Mouse (Mus musculus) forebrain, embryonic 16.5 days (tissue): Measurements from ENCODE around the gene H2-T24. TPM values are rescaled to one million over a fixed set of nuclear protein-coding genes. Genes with fewer than 3 reads are reported as not detected.

Experiments
- ATAC-seq: fragments of 200-750 bp; cut with Nextera tagmentation; 2 replicates; pipeline ENCODE4 v1.8.0; 2017; ENCODE audit warnings: mild to moderate bottlenecking, moderate library complexity
- H3K27ac ChIP-seq: fragments of 300-500 bp; sonication (generic); 2 replicates; pipeline ENCODE4 v1.5.1; 2014; ENCODE audit warnings: low read length, control low read depth
- H3K27me3 ChIP-seq: fragments of 300-500 bp; sonication (generic); replicated peaks from 2 replicates; pipeline ENCODE4 v1.6.1; 2014; ENCODE audit warnings: low read length; ENCODE audit not compliant: control insufficient read depth, insufficient read depth
- H3K36me3 ChIP-seq: fragments of 300-500 bp; sonication (generic); 2 replicates; pipeline ENCODE4 v1.6.1; 2014; ENCODE audit not compliant: control insufficient read depth, insufficient read depth
- H3K4me1 ChIP-seq: fragments of 300-500 bp; sonication (generic); replicated peaks from 2 replicates; pipeline ENCODE4 v1.6.1; 2014; ENCODE audit warnings: low read length; ENCODE audit not compliant: control insufficient read depth, insufficient read depth
- H3K4me2 ChIP-seq: fragments of 300-500 bp; sonication (generic); 2 replicates; pipeline ENCODE4 v1.6.1; 2014; ENCODE audit warnings: mild to moderate bottlenecking, low read length, control low read depth
- H3K4me3 ChIP-seq: fragments of 300-500 bp; sonication (generic); replicated peaks from 2 replicates; pipeline ENCODE4 v1.5.1; 2014; ENCODE audit warnings: mild to moderate bottlenecking, low read length, control low read depth
- H3K9ac ChIP-seq: fragments of 300-500 bp; sonication (generic); replicated peaks from 2 replicates; pipeline ENCODE4 v1.6.1; 2014; ENCODE audit warnings: low read depth, low read length, control low read depth
- H3K9me3 ChIP-seq: fragments of 300-500 bp; sonication (generic); 2 replicates; pipeline ENCODE4 v1.6.1; 2016; ENCODE audit warnings: low read length; ENCODE audit not compliant: control insufficient read depth
- WGBS: fragments of 180-500 bp; shearing (Covaris S2); extraction: QIAGEN DNeasy Blood & Tissue Kit; methylation state at CpG from one replicate; pipeline ENCODE4 v1.1.7; 2014; 5-methylcytosine and 5-hydroxymethylcytosine counted together
- polyA plus RNA-seq: library from polyadenylated mRNA; unstranded; fragments of >200 nt; fragmentation: Nextera tagmentation; extraction: Ambion mirVana; gene quantifications from 2 replicates; pipeline ENCODE4 v1.2.1, GENCODE M21; 2015

The H2-T24 gene
- polyA plus RNA-seq, 1 experiment from 2014 or later = 6.4 TPM

- H3K4me1 ChIP-seq = no peaks in the 10 kb centered on the region
- H3K27me3 ChIP-seq = no peaks in the 10 kb centered on the region
- no peaks in the 10 kb centered on the region for H3K36me3 ChIP-seq
- no peak overlapping the region for H3K4me3 ChIP-seq
- H3K9ac ChIP-seq = no peak overlapping the region
- H3K9me3 ChIP-seq = no peaks in the 10 kb centered on the region
- H3K27ac ChIP-seq = no peak overlapping the region
- H3K4me2 ChIP-seq = no peak overlapping the region
- ATAC-seq = no peak
- WGBS = 92% methylated on average over 4 of the region's 4 CpGs
Observed at GRCm38 (mm10) chr17:36025901-36026300, 5.5 kb upstream of the H2-T24 start.

GRCm38 (mm10) chr17:36025197-36025596, 4.8 kb upstream of the H2-T24 start:
- WGBS = 64% methylated on average over 5 of the region's 5 CpGs
- Histone ChIP-seq H3K4me1 (no peaks in the 10 kb centered on the region), H3K27ac (no peak overlapping the region), H3K9ac (no peak overlapping the region), H3K36me3 (no peaks in the 10 kb centered on the region), H3K9me3 (no peaks in the 10 kb centered on the region), H3K4me3 (no peak overlapping the region), H3K4me2 (no peak overlapping the region), H3K27me3 (no peaks in the 10 kb centered on the region)
- ATAC-seq = no peak

- ATAC-seq = no peak
- no peak overlapping the region for H3K4me2 ChIP-seq
- no peak overlapping the region for H3K9ac ChIP-seq
- no peaks in the 10 kb centered on the region for H3K4me1 ChIP-seq
- no peaks in the 10 kb centered on the region for H3K36me3 ChIP-seq
- H3K9me3 ChIP-seq = no peaks in the 10 kb centered on the region
- H3K4me3 ChIP-seq = no peak overlapping the region
- H3K27me3 ChIP-seq = no peaks in the 10 kb centered on the region
- no peak overlapping the region for H3K27ac ChIP-seq
- 63% methylated on average over 9 of the region's 9 CpGs for WGBS
Observed at GRCm38 (mm10) chr17:36023710-36024654, 3.6 kb upstream of the H2-T24 start.

- Histone ChIP-seq H3K27ac (no peak overlapping the region), H3K9me3 (no peaks in the 10 kb centered on the region), H3K9ac (no peak overlapping the region), H3K4me2 (no peak overlapping the region), H3K4me1 (no peaks in the 10 kb centered on the region), H3K27me3 (no peaks in the 10 kb centered on the region), H3K36me3 (no peaks in the 10 kb centered on the region), H3K4me3 (no peak overlapping the region)
- 92% methylated on average over 6 of the region's 6 CpGs for WGBS
- no peak for ATAC-seq
Observed at GRCm38 (mm10) chr17:36022922-36023321, 2.6 kb upstream of the H2-T24 start.

DNA sequence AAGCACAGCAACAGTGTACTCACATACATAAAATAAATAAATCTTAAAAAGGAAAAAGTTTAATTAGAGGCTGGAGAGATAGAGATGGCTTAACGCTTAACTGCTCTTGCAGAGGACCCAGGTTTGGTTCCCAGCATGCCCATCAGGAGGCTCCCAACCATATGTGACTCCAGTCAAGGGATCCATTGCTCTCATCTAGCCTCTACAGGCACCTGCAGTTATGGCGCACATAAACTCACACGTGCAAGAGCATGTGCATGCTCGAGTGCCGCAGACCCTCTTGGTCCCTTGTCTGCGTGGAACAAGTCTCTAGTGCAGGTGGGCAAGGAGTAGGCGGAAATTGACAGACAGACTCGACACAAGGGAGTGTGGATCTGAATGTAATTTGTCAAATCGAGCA, 1.7 kb upstream of the H2-T24 start:
- Histone ChIP-seq H3K4me3 (no peak overlapping the region), H3K36me3 (no peaks in the 10 kb centered on the region), H3K4me1 (no peaks in the 10 kb centered on the region), H3K4me2 (no peak overlapping the region), H3K27ac (no peak overlapping the region), H3K9ac (no peak overlapping the region), H3K27me3 (no peaks in the 10 kb centered on the region), H3K9me3 (no peaks in the 10 kb centered on the region)
- WGBS = 94% methylated on average over 9 of the region's 9 CpGs
- no peak for ATAC-seq

- Histone ChIP-seq H3K27ac (no peak overlapping the region), H3K27me3 (no peaks in the 10 kb centered on the region), H3K4me2 (no peak overlapping the region), H3K4me3 (no peak overlapping the region), H3K4me1 (no peaks in the 10 kb centered on the region), H3K9ac (no peak overlapping the region), H3K9me3 (no peaks in the 10 kb centered on the region), H3K36me3 (no peaks in the 10 kb centered on the region)
- WGBS = 89% methylated on average over 1 of the region's 1 CpGs
- ATAC-seq = no peak
Observed at GRCm38 (mm10) chr17:36021309-36021708, 949 bp upstream of the H2-T24 start.

DNA sequence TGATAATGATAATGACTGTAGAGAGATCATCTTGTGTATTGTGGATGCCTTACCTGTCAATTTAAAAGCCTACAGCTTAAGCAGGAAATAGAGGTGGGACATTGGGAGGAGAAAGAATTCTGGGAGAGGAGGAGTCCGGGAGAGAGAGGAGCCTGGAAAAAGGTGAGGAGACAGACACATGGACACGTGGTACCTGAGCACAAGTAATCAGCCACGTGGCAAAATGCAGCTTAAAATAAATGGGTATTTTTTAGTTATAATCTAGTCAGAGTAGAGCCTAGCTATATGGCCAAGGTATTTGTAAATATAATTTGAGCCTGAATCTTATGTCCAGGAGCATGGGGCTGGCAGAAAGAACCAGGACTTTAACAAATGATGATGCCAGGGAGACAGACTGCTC, 841 bp downstream of the H2-T24 start:
- H3K4me3 ChIP-seq = no peak overlapping the region
- ATAC-seq = no peak
- no peak overlapping the region for H3K27ac ChIP-seq
- H3K27me3 ChIP-seq = no peaks in the 10 kb centered on the region
- no peak overlapping the region for H3K4me2 ChIP-seq
- H3K9me3 ChIP-seq = no peaks in the 10 kb centered on the region
- 61% methylated on average over 3 of the region's 3 CpGs for WGBS
- H3K4me1 ChIP-seq = no peaks in the 10 kb centered on the region
- peaks cover 7% of the 10 kb centered on the region for H3K36me3 ChIP-seq
- no peak overlapping the region for H3K9ac ChIP-seq

GRCm38 (mm10) chr17:36018979-36019378, 1.4 kb downstream of the H2-T24 start:
- 71% methylated on average over 2 of the region's 2 CpGs for WGBS
- Histone ChIP-seq H3K27ac (no peak overlapping the region), H3K4me3 (no peak overlapping the region), H3K4me1 (no peaks in the 10 kb centered on the region), H3K9ac (no peak overlapping the region), H3K27me3 (no peaks in the 10 kb centered on the region), H3K9me3 (no peaks in the 10 kb centered on the region), H3K4me2 (no peak overlapping the region), H3K36me3 (peaks cover 11% of the 10 kb centered on the region)
- ATAC-seq = no peak

GRCm38 (mm10) chr17:36017046-36017445, 3.3 kb downstream of the H2-T24 start:
- Histone ChIP-seq H3K4me3 (no peak overlapping the region), H3K27me3 (no peaks in the 10 kb centered on the region), H3K27ac (no peak overlapping the region), H3K4me1 (no peaks in the 10 kb centered on the region), H3K4me2 (no peak overlapping the region), H3K36me3 (peaks cover 11% of the 10 kb centered on the region), H3K9me3 (no peaks in the 10 kb centered on the region), H3K9ac (no peak overlapping the region)
- ATAC-seq = no peak
- WGBS = 93% methylated on average over 5 of the region's 5 CpGs
